Comparison of ENCODE assay signal across 8 mouse cellular contexts in genomic region chr9:120127538-120128251, GRCm38 (mm10). TPM values are rescaled to one million over a fixed set of nuclear protein-coding genes. Genes with fewer than 3 reads are reported as not detected.
DNase-seq lines count a peak whose midpoint lies in the region; ATAC-seq and TF ChIP-seq lines count a peak whose summit lies in the region.

Gene Rpsa, plus strand, starts transcription at chr9:120127689.

- peak within 1 kb of the TSS; percentile 90 for H3K27ac ChIP-seq in hindbrain, embryonic 13.5 days

- peaks cover 23% of the 10 kb centered on the region for H3K4me1 ChIP-seq in hindbrain, embryonic 13.5 days (replicated peaks)

- H3K9ac ChIP-seq in hindbrain, embryonic 13.5 days = peak within 1 kb of the TSS; percentile 96

- WGBS in hindbrain, embryonic 13.5 days = 0% methylated on average over 71 of the region's 72 CpGs

- no peaks in the 10 kb centered on the region for H3K9me3 ChIP-seq in hindbrain, embryonic 13.5 days

- peak; percentile 90 for DNase-seq in Patski (ENCODE audit: low read depth, low spot score)
- peak; percentile 97 for DNase-seq in cerebellum, postnatal 14 days
- peak; percentile 95 for DNase-seq in frontal cortex, postnatal 14 days (ENCODE audit: low spot score in 2 of 2)
- DNase-seq in layer of hippocampus, postnatal 25 days (ENCODE audit: extremely low spot score in 1 of 2, low spot score in 1 of 2) = peak; percentile 87 to 91
- peak; percentile 98 for DNase-seq in lung, postnatal 25 days (ENCODE audit: low spot score)
- peak; percentile 100 for DNase-seq in retina, embryonic 14.5 days (ENCODE audit: low spot score)
- DNase-seq in thymus, postnatal 4 days = peak; percentile 96

- ATAC-seq in Patski = peak; percentile 84
- ATAC-seq in hindbrain, embryonic 13.5 days (ENCODE audit: low FRiP score) = peak; percentile 98

- no peak for TF ChIP-seq CTCF in Patski (IDR thresholded peaks at IDR 0.05)

- POLR2A ChIA-PET in Patski (lab: Charles Lee) = interaction anchor here (0.8 to 1.6 kb wide), 3 partner anchors 17 to 166 kb away, joined by 3 to 6 read pairs (median 5); partner anchors contain the start of gene Slc25a38

- CTCF ChIA-PET in Patski (lab: Charles Lee) = interaction anchor here (0.9 to 1.9 kb wide), 2 partner anchors 13 to 14 kb away, joined by 3 to 4 read pairs; no protein-coding TSS in a partner anchor

- peaks cover 56% of the 10 kb centered on the region for H3K36me3 ChIP-seq in hindbrain, embryonic 13.5 days

- H3K4me3 ChIP-seq in hindbrain, embryonic 13.5 days = peak within 1 kb of the TSS; percentile 99

- H3K27me3 ChIP-seq in Patski = no peaks in the 10 kb centered on the region
- H3K27me3 ChIP-seq in hindbrain, embryonic 13.5 days = no peaks in the 10 kb centered on the region

- peak within 1 kb of the TSS; percentile 92 for H3K4me2 ChIP-seq in hindbrain, embryonic 13.5 days

- in situ Hi-C loops in Patski (cut with MboI; ENCODE audit: low pct_unique_long_range_greater_than_20kb) = no loop called here

RNA-seq across cellular contexts. Expression of gene Rpsa, which starts in this region (rescaled TPM):
- polyA plus RNA-seq in Patski (2021) = 1,746 TPM
- polyA plus RNA-seq in hindbrain, embryonic 13.5 days (2015; fragmentation: Nextera tagmentation; extraction: Ambion mirVana) = 905 and 920 TPM in 2 replicates
- total RNA-seq in layer of hippocampus, postnatal 25 days (2021) = 100 to 1,000 TPM; 415 to 483 TPM

Comparison
In these comparisons a context has a peak if more than half of its experiments do, and no peak if none do; other contexts are left out.
1. Peak in every context shown above with its lines: DNase-seq, ATAC-seq, H3K4me3 ChIP-seq and H3K27ac ChIP-seq.